Comparison of ENCODE assay signal across 17 mouse cellular contexts in the genomic region with DNA sequence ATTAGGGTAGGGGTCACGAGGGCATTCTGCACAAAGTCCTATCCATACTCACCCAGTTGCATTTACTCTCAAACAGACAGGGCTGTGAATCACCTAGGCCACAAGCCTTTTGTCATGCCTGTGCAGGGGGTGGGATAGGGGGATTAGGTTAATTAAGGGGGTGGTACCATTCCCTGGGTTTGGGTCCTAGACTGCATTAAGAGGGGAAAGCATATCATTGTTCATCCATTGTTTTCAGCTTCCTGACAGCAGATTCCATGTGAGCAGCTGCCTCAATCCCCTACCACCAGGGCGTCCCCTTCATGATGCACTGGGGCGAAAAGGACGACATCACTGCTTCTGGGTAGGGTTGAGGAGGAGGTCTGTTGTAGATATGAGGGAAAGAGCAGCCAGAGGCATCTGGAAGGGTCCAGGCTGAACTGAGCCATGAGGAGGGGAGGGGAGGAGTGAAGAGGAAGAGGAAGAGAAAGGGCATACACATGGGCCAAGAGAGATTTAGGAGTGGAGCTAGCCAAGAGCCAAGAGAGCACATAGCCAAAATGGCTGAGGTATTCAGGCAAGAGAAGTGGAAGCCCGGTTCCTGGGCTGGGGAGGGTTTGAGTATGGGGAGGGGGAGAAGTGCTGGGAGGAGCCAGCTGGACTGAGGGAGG.
"Had no signal": no experiment of that assay in that cellular context is flagged by ENCODE, and none has a peak within 500 bp of the region (broad histone marks: within the 10 kb centered on the region; RNA-seq: fewer than 3 reads in every experiment).

No protein-coding gene starts in this region.

- ATAC-seq: lung, postnatal 0 days had no signal

- H3K36me3 ChIP-seq: kidney, embryonic 15.5 days; limb, embryonic 13.5 days; liver, embryonic 13.5 days had no signal

- H3K9me3 ChIP-seq: kidney, embryonic 15.5 days; limb, embryonic 13.5 days; liver, embryonic 13.5 days had no signal

- H3K4me3 ChIP-seq: kidney, embryonic 15.5 days; limb, embryonic 13.5 days; liver, embryonic 13.5 days had no signal

- H3K4me1 ChIP-seq: limb, embryonic 13.5 days; liver, embryonic 13.5 days had no signal

- H3K4me2 ChIP-seq: kidney, embryonic 15.5 days; limb, embryonic 13.5 days; liver, embryonic 13.5 days; lung, embryonic 14.5 days had no signal

- H3K27ac ChIP-seq: kidney, embryonic 15.5 days; limb, embryonic 13.5 days; liver, embryonic 13.5 days; macrophage had no signal

- H3K9ac ChIP-seq: kidney, embryonic 15.5 days; limb, embryonic 13.5 days; liver, embryonic 13.5 days; lung, embryonic 14.5 days had no signal

- DNase-seq: kidney, adult 11 months; kidney, adult 8-10 months; kidney, postnatal 10 days; kidney, postnatal 36 days; left cerebral cortex, postnatal 4 days; liver; liver, embryonic 13.5 days; lung, embryonic 14.5 days; midbrain, embryonic 14.5 days; right cerebral cortex, adult 18-20 months; right cerebral cortex, postnatal 14 days; right cerebral cortex, postnatal 4 days; thymus, postnatal 4 days had no signal
